Mouse (Mus musculus) neural tube, embryonic 12.5 days (tissue): ENCODE measurements around the gene Chrna10. TPM values are rescaled to one million over a fixed set of nuclear protein-coding genes. Genes with fewer than 3 reads are reported as not detected.
A peak's percentile ranks its signal among the peaks of the same experiment; 100 is the strongest.

Experiments
- ATAC-seq: fragments of 200-750 bp; cut with Nextera tagmentation; 2 replicates; pipeline ENCODE4 v1.8.0; 2017; ENCODE audit warnings: low read depth, mild to moderate bottlenecking, moderate TSS enrichment, moderate library complexity; ENCODE audit not compliant: low FRiP score
- H3K27ac ChIP-seq: fragments of 300-500 bp; sonication (generic); 2 replicates; pipeline ENCODE4 v1.5.1; 2016
- H3K27me3 ChIP-seq: fragments of 300-500 bp; sonication (generic); replicated peaks from 2 replicates; pipeline ENCODE4 v1.6.1; 2016; ENCODE audit warnings: mild to moderate bottlenecking
- H3K36me3 ChIP-seq: fragments of 300-500 bp; sonication (generic); 2 replicates; pipeline ENCODE4 v1.6.1; 2016; ENCODE audit warnings: mild to moderate bottlenecking
- H3K4me1 ChIP-seq: fragments of 300-500 bp; sonication (generic); 2 replicates; pipeline ENCODE4 v1.6.1; 2016
- H3K4me2 ChIP-seq: fragments of 300-500 bp; sonication (generic); replicated peaks from 2 replicates; pipeline ENCODE4 v1.6.1; 2016; ENCODE audit warnings: mild to moderate bottlenecking
- H3K4me3 ChIP-seq: fragments of 300-500 bp; sonication (generic); 2 replicates; pipeline ENCODE4 v1.5.1; 2016
- H3K9ac ChIP-seq: fragments of 300-500 bp; sonication (generic); 2 replicates; pipeline ENCODE4 v1.6.1; 2016; ENCODE audit warnings: mild to moderate bottlenecking
- H3K9me3 ChIP-seq: fragments of 300-500 bp; sonication (generic); 2 replicates; pipeline ENCODE4 v1.6.1; 2016; ENCODE audit warnings: mild to moderate bottlenecking
- WGBS: fragments of 180-500 bp; shearing (Covaris S2); methylation state at CpG from one replicate; pipeline ENCODE4 v1.1.7; 2016; 5-methylcytosine and 5-hydroxymethylcytosine counted together
- polyA plus RNA-seq: library from polyadenylated mRNA; unstranded; fragments of >200 nt; fragmentation: Nextera tagmentation; extraction: Ambion mirVana; gene quantifications from 2 replicates; pipeline ENCODE4 v1.2.1, GENCODE M21; 2016

Gene Chrna10
- polyA plus RNA-seq, 1 experiment from 2014 or later: not detected

DNA sequence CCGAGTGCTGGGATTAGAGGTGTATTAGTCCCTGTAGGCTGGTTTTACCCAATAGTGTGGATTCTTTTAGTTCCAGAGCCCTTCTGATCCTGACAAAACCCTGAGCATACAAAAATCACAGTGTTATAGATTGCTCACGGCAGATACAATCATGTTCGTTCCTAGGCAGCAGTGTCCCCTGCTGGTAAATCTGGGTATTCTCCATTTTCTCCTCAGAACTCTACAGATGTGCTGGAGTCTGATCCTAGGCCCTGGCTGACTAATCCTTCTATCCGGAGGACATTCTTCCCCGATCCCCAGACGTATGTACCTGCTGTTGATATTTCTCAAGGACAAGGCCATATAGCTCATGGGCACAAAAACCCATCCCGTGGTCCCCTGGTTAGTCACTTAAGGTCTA is 38.1 kb downstream of the Chrna10 start:
- Histone ChIP-seq H3K4me3 (no peak overlapping the region), H3K4me1 (no peaks in the 10 kb centered on the region), H3K9me3 (no peaks in the 10 kb centered on the region), H3K4me2 (no peak overlapping the region), H3K9ac (no peak overlapping the region), H3K27ac (no peak overlapping the region), H3K27me3 (no peaks in the 10 kb centered on the region), H3K36me3 (peaks cover 83% of the 10 kb centered on the region)
- no peak for ATAC-seq
- 83% methylated on average over 7 of the region's 7 CpGs for WGBS

DNA sequence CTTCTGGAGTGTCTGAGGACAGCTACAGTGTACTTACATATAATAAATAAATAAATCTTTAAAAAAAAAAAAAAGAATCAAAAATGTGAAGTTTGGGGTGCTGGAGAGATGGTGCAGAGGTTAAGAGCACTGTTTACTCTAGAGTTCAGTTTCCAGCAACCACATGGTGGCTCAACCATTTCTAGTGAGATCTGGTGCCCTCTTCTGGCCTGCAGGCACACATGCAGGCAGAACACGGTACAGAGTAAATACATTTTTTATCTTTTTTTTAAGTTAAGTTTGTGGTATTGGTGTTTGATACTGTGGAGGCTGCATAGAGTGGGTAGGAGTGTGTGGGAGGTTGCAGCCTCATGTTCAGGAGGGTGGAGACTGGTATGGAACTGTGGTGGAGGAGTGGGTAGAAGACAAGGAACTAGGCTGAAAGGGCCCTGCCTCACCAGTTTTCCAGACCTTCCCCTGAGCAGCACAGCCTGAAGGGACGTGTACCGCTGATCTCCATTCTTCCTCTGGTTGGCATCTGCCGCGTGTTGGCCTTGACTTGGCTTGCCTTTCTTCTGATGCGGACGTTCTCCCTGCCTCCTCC is 39.8 kb downstream of the Chrna10 start:
- no peak overlapping the region for H3K4me2 ChIP-seq

DNA sequence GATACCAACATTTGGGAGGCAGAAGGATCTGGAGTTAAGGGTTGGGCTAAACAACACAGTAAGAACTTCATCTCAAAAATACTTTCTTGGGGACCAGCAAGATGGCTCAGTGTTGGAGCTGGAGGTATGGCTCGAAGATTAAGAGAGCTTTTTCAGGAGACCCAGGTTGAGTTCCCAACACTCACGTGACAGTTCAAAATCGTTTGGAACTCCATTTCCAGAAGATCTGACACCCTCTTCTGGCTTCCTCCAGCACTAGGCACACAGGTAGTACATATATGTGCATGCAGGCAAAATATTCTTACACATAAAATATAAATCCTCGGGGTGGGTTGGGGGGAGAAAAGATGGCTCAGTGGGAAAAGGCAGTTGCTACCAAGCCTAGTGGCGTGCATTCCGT is 50.3 kb downstream of the Chrna10 start:
- no peak overlapping the region for H3K27ac ChIP-seq
- 86% methylated on average over 6 of the region's 6 CpGs for WGBS
- ATAC-seq: no peak

More for the DNA sequence above, 39.8 kb downstream of the Chrna10 start:
- Histone ChIP-seq H3K9ac (no peak overlapping the region), H3K36me3 (peaks cover 81% of the 10 kb centered on the region), H3K9me3 (no peaks in the 10 kb centered on the region), H3K27me3 (no peaks in the 10 kb centered on the region), H3K4me1 (no peaks in the 10 kb centered on the region), H3K4me3 (no peak overlapping the region), H3K27ac (no peak overlapping the region)
- 83% methylated on average over 7 of the region's 7 CpGs for WGBS
- ATAC-seq: no peak

DNA sequence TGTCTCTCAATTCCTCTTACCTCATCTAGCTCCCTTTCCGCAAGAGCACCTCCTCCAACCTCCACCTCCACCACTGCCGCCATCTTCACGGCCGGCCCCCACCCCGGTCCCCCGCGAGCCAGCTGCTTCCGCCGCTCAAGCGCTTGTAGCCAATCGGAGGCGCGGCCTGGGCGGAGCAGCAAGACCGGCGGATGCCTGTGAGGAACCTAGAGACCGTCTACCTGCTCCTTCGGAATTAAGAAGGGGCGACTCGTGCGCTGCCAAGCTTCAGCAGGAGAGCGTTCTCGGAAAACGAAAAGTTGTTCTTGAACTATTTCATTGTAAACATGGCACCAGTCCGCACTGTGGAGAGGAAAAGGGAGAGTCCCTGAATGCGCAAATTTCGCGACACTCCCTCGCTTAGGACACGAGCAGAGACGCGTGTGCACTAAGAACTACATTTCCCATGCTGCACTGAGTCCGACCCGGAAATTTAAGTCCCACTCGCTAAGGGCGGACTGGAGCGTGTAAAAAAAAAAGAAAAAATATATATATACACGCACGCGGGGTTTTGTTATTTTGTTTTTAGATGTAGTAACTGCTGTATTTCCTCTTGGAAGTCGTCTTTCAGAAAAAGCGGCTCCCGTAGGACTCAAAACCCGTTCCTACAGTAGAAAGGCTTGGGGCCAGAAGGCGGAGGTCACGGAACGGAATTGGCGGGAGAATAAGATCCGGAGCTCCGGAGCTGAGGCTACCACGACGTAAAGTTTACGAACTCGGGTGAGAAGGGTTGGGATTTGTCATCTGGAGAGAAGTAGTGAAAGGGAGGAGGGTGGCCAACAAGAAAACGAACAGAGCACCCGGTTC is 51.4 kb downstream of the Chrna10 start, which contains the start of the genes Rnf121, Xndc1 and Xntrpc:
Gene Rnf121, minus strand, starts transcription at position 424 of the 846 bp plus-strand sequence.
Gene Xndc1, plus strand, starts transcription at position 466 of the 846 bp plus-strand sequence.
Gene Xntrpc, plus strand, starts transcription at position 668 of the 846 bp plus-strand sequence.
- under 1% methylated on average over 56 of the region's 56 CpGs for WGBS
- Histone ChIP-seq H3K9ac (peak within 1 kb of the TSS; percentile 64), H3K27me3 (no peaks in the 10 kb centered on the region), H3K36me3 (no peaks in the 10 kb centered on the region), H3K27ac (peak within 1 kb of the TSS; percentile 47), H3K4me3 (peak within 1 kb of the TSS; percentile 65), H3K4me1 (peaks cover 19% of the 10 kb centered on the region), H3K9me3 (no peaks in the 10 kb centered on the region), H3K4me2 (peak within 1 kb of the TSS; percentile 65)
- ATAC-seq: peak; percentile 100

More for the DNA sequence above, 50.3 kb downstream of the Chrna10 start:
- H3K9ac ChIP-seq: peak overlapping the region; percentile 64; the same call in 1 of the 2 replicates
- no peaks in the 10 kb centered on the region for H3K9me3 ChIP-seq
- H3K27me3 ChIP-seq: no peaks in the 10 kb centered on the region
- H3K36me3 ChIP-seq: peaks cover 3% of the 10 kb centered on the region; the same call in 1 of the 2 replicates
- peaks cover 19% of the 10 kb centered on the region for H3K4me1 ChIP-seq
- H3K4me3 ChIP-seq: peak overlapping the region; percentile 65
- peak overlapping the region; percentile 65 for H3K4me2 ChIP-seq

DNA sequence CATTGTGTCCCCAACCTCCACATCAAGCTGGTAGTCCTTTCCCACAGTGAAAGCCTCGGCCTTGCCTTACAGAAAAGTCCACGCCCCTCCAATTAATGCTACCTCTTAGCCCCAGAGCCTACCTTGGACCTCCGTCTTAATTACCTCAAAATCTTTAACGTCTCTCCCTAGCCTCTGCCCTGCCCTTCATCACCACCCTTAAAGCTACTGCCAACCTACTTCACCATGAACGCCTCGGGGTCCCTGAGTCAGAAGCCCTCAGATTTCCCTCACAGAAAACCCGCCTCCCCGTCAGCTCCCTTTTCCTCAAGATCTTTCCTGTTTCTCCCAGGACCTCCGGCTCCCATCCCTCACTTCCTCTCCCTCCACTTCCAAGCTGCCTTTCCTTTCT is 52.0 kb downstream of the Chrna10 start:
- peak overlapping the region; percentile 47 for H3K27ac ChIP-seq
- peaks cover under 1% of the 10 kb centered on the region for H3K36me3 ChIP-seq
- peak overlapping the region; percentile 64 for H3K9ac ChIP-seq
- peak overlapping the region; percentile 65 for H3K4me3 ChIP-seq
- peak overlapping the region; percentile 65 for H3K4me2 ChIP-seq
- peak; percentile 67 for ATAC-seq
- WGBS: under 1% methylated on average over 9 of the region's 9 CpGs
- no peaks in the 10 kb centered on the region for H3K9me3 ChIP-seq
- H3K4me1 ChIP-seq: peaks cover 19% of the 10 kb centered on the region
- no peaks in the 10 kb centered on the region for H3K27me3 ChIP-seq

- Histone ChIP-seq H3K9me3 (no peaks in the 10 kb centered on the region), H3K9ac (no peak overlapping the region), H3K4me3 (peak overlapping the region; percentile 65), H3K36me3 (peaks cover 8% of the 10 kb centered on the region), H3K27me3 (no peaks in the 10 kb centered on the region), H3K4me2 (peak overlapping the region; percentile 65), H3K4me1 (peaks cover 19% of the 10 kb centered on the region), H3K27ac (no peak overlapping the region)
- WGBS: 94% methylated on average over 9 of the region's 9 CpGs
- ATAC-seq: no peak
Measured at GRCm38 (mm10) chr7:102063891-102064290, 52.7 kb downstream of the Chrna10 start.

DNA sequence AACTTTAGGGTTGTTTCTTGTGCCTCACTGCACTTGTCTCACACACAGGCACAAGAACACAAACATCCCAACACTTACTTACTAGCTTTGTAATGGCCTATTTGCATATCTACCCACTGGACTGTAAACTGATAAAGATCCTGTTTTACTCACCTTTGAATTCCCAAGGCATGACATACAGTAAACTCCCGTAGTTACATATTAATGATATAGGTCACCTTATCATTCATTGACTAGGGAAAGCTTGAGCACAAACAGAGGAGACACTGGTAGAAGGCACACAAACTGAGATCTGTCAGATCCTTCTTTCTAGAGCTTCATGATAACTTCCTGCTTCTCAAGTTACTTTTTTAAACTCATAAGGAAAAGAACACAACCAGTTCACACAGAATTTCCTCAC is 54.4 kb downstream of the Chrna10 start:
- Histone ChIP-seq H3K9ac (no peak overlapping the region), H3K4me2 (no peak overlapping the region), H3K4me3 (no peak overlapping the region), H3K36me3 (peaks cover 11% of the 10 kb centered on the region), H3K27ac (no peak overlapping the region), H3K9me3 (no peaks in the 10 kb centered on the region), H3K27me3 (no peaks in the 10 kb centered on the region), H3K4me1 (peaks cover 19% of the 10 kb centered on the region)
- no peak for ATAC-seq
- WGBS: 92% methylated on average over 1 of the region's 1 CpGs

DNA sequence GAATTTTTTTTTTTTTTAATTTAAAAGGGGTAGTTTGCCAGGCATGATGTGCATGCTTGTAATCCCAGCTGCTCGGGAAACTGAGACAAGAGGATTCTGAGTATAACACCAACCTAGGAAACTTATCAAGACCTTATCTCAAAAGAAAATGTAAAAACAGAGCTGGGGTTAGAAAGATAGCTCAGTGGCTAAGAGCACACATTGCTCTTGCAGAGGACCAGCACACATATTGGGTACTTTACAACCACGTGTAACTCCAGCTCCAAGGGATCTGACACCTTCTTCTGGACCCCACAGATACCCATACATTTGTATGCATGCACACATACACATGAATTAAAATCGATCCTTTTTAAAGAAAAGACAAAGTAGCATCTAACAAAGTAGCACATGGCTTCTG is 55.3 kb downstream of the Chrna10 start:
- ATAC-seq: no peak
- Histone ChIP-seq H3K4me1 (peaks cover 16% of the 10 kb centered on the region), H3K36me3 (peaks cover 17% of the 10 kb centered on the region), H3K9ac (no peak overlapping the region), H3K4me2 (no peak overlapping the region), H3K9me3 (no peaks in the 10 kb centered on the region), H3K27me3 (no peaks in the 10 kb centered on the region), H3K27ac (no peak overlapping the region), H3K4me3 (no peak overlapping the region)
- WGBS: 90% methylated on average over 3 of the region's 3 CpGs

Other genes with a start within 250 kb of the Chrna10 start
- 1.0 TPM in 1 of 2 replicates, not detected in the other for gene Folr1, start 246.0 kb downstream of the Chrna10 start, polyA plus RNA-seq
- gene Lamtor1, start 210.9 kb downstream of the Chrna10 start, polyA plus RNA-seq: 134 and 137 TPM in 2 replicates
- 0.56 and 0.74 TPM in 2 replicates for gene Tomt, start 210.5 kb downstream of the Chrna10 start, polyA plus RNA-seq
- 5.0 and 6.3 TPM in 2 replicates for gene Lrrc51, start 182.9 kb downstream of the Chrna10 start, polyA plus RNA-seq
- gene Numa1, start 182.7 kb downstream of the Chrna10 start, polyA plus RNA-seq: 82.7 and 86.1 TPM in 2 replicates
- gene Il18bp, start 98.1 kb downstream of the Chrna10 start, polyA plus RNA-seq: 4.1 and 5.3 TPM in 2 replicates
- gene Rnf121, start 51.4 kb downstream of the Chrna10 start, polyA plus RNA-seq: 29.1 and 30.2 TPM in 2 replicates
- 32.4 and 34.2 TPM in 2 replicates for gene Xndc1, start 51.3 kb downstream of the Chrna10 start, polyA plus RNA-seq
- 2.5 and 2.6 TPM in 2 replicates for gene Xntrpc, start 51.1 kb downstream of the Chrna10 start, polyA plus RNA-seq
- 0.60 and 1.4 TPM in 2 replicates for gene Trpc2, start 33.7 kb downstream of the Chrna10 start, polyA plus RNA-seq
- 3.3 and 4.6 TPM in 2 replicates for gene Art1, start 15.1 kb downstream of the Chrna10 start, polyA plus RNA-seq
- 2.3 and 2.6 TPM in 2 replicates for gene Art5, start 7.3 kb downstream of the Chrna10 start, polyA plus RNA-seq
- 33.1 and 34.8 TPM in 2 replicates for gene Nup98, start 93.3 kb upstream of the Chrna10 start, polyA plus RNA-seq
- 45.7 and 46.1 TPM in 2 replicates for gene Pgap2, start 93.4 kb upstream of the Chrna10 start, polyA plus RNA-seq
- gene Rhog, start 139.2 kb upstream of the Chrna10 start, polyA plus RNA-seq: 28.2 and 28.3 TPM in 2 replicates
- 10.5 and 13.6 TPM in 2 replicates for gene Stim1, start 151.0 kb upstream of the Chrna10 start, polyA plus RNA-seq